Mouse (Mus musculus): ENCODE measurements around the gene Agtr1a. TPM values are rescaled to one million over a fixed set of nuclear protein-coding genes. Genes with fewer than 3 reads are reported as not detected.

The Agtr1a gene
- polyA plus RNA-seq, 1 experiment from 2014 or later, result 2.0 TPM

- Histone ChIP-seq H3K9me3 (ENCODE audit: low read depth, low read length) (peaks cover 4% of the 10 kb centered on the region; the same call in 1 of the 2 replicates), H3K4me3 (ENCODE audit: low read depth, low read length) (no peak overlapping the region), H3K27me3 (ENCODE audit: insufficient read depth, low read length) (no peaks in the 10 kb centered on the region), H3K27ac (ENCODE audit: low read depth) (no peak overlapping the region), H3K4me2 (no peak overlapping the region), H3K4me1 (ENCODE audit: insufficient read depth) (no peaks in the 10 kb centered on the region), H3K9ac (no peak overlapping the region), H3K36me3 (ENCODE audit: insufficient read depth) (no peaks in the 10 kb centered on the region)
- DNase-seq (no peak), ATAC-seq (ENCODE audit: insufficient read depth) (no peak)
- no peak for TF ChIP-seq CTCF (IDR thresholded peaks at IDR 0.05; ENCODE audit: low read depth)
Measured at GRCm38 (mm10) chr13:30394123-30394522, 57.9 kb downstream of the Agtr1a start.

GRCm38 (mm10) chr13:30396431-30396830 lies 60.2 kb downstream of the Agtr1a start:
- no peak for TF ChIP-seq CTCF (IDR thresholded peaks at IDR 0.05; ENCODE audit: low read depth)
- Histone ChIP-seq H3K36me3 (ENCODE audit: insufficient read depth) (no peaks in the 10 kb centered on the region), H3K4me3 (ENCODE audit: low read depth, low read length) (no peak overlapping the region), H3K27me3 (ENCODE audit: insufficient read depth, low read length) (no peaks in the 10 kb centered on the region), H3K9ac (no peak overlapping the region), H3K27ac (ENCODE audit: low read depth) (no peak overlapping the region), H3K4me1 (ENCODE audit: insufficient read depth) (no peaks in the 10 kb centered on the region), H3K9me3 (ENCODE audit: low read depth, low read length) (peaks cover 4% of the 10 kb centered on the region; the same call in 1 of the 2 replicates), H3K4me2 (no peak overlapping the region)
- ATAC-seq (ENCODE audit: insufficient read depth) (no peak), DNase-seq (peak; percentile 28)
- WGBS, result 65% methylated on average over 3 of the region's 3 CpGs

GRCm38 (mm10) chr13:30398852-30399251 lies 62.6 kb downstream of the Agtr1a start:
- Histone ChIP-seq H3K4me3 (ENCODE audit: low read depth, low read length) (no peak overlapping the region), H3K27me3 (ENCODE audit: insufficient read depth, low read length) (no peaks in the 10 kb centered on the region), H3K9ac (no peak overlapping the region), H3K4me2 (no peak overlapping the region), H3K36me3 (ENCODE audit: insufficient read depth) (no peaks in the 10 kb centered on the region), H3K4me1 (ENCODE audit: insufficient read depth) (no peaks in the 10 kb centered on the region), H3K9me3 (ENCODE audit: low read depth, low read length) (no peaks in the 10 kb centered on the region), H3K27ac (ENCODE audit: low read depth) (no peak overlapping the region)
- 85% methylated on average over 3 of the region's 3 CpGs for WGBS
- ATAC-seq (ENCODE audit: insufficient read depth), result no peak
- DNase-seq, result no peak
- TF ChIP-seq CTCF (IDR thresholded peaks at IDR 0.05; ENCODE audit: low read depth), result no peak

GRCm38 (mm10) chr13:30400621-30401020 lies 64.4 kb downstream of the Agtr1a start:
- Histone ChIP-seq H3K27me3 (ENCODE audit: insufficient read depth, low read length) (no peaks in the 10 kb centered on the region), H3K4me1 (ENCODE audit: insufficient read depth) (no peaks in the 10 kb centered on the region), H3K4me3 (ENCODE audit: low read depth, low read length) (no peak overlapping the region), H3K27ac (ENCODE audit: low read depth) (no peak overlapping the region), H3K36me3 (ENCODE audit: insufficient read depth) (no peaks in the 10 kb centered on the region), H3K4me2 (no peak overlapping the region), H3K9ac (no peak overlapping the region), H3K9me3 (ENCODE audit: low read depth, low read length) (no peaks in the 10 kb centered on the region)
- DNase-seq (no peak), ATAC-seq (ENCODE audit: insufficient read depth) (no peak)
- 73% methylated on average over 8 of the region's 8 CpGs for WGBS
- no peak for TF ChIP-seq CTCF (IDR thresholded peaks at IDR 0.05; ENCODE audit: low read depth)

GRCm38 (mm10) chr13:30403874-30404273 lies 67.6 kb downstream of the Agtr1a start:
- no peak overlapping the region for H3K4me3 ChIP-seq (ENCODE audit: low read depth, low read length)
- H3K4me2 ChIP-seq, result no peak overlapping the region
- ATAC-seq (ENCODE audit: insufficient read depth) (no peak), DNase-seq (no peak)
- H3K4me1 ChIP-seq (ENCODE audit: insufficient read depth), result no peaks in the 10 kb centered on the region
- no peaks in the 10 kb centered on the region for H3K27me3 ChIP-seq (ENCODE audit: insufficient read depth, low read length)
- no peak overlapping the region for H3K9ac ChIP-seq
- TF ChIP-seq CTCF (IDR thresholded peaks at IDR 0.05; ENCODE audit: low read depth), result no peak
- 51% methylated on average over 3 of the region's 3 CpGs for WGBS
- no peaks in the 10 kb centered on the region for H3K36me3 ChIP-seq (ENCODE audit: insufficient read depth)
- H3K27ac ChIP-seq (ENCODE audit: low read depth), result no peak overlapping the region
- H3K9me3 ChIP-seq (ENCODE audit: low read depth, low read length), result peaks cover 2% of the 10 kb centered on the region; the same call in 1 of the 2 replicates

GRCm38 (mm10) chr13:30418611-30419010 lies 82.4 kb downstream of the Agtr1a start:
- Histone ChIP-seq H3K27me3 (ENCODE audit: insufficient read depth, low read length) (no peaks in the 10 kb centered on the region), H3K27ac (ENCODE audit: low read depth) (no peak overlapping the region), H3K9me3 (ENCODE audit: low read depth, low read length) (no peaks in the 10 kb centered on the region), H3K4me3 (ENCODE audit: low read depth, low read length) (no peak overlapping the region), H3K36me3 (ENCODE audit: insufficient read depth) (no peaks in the 10 kb centered on the region), H3K9ac (no peak overlapping the region), H3K4me2 (no peak overlapping the region), H3K4me1 (ENCODE audit: insufficient read depth) (no peaks in the 10 kb centered on the region)
- DNase-seq (no peak), ATAC-seq (ENCODE audit: insufficient read depth) (no peak)
- 78% methylated on average over 5 of the region's 5 CpGs for WGBS
- no peak for TF ChIP-seq CTCF (IDR thresholded peaks at IDR 0.05; ENCODE audit: low read depth)

GRCm38 (mm10) chr13:30427008-30427407 lies 90.8 kb downstream of the Agtr1a start:
- TF ChIP-seq CTCF (IDR thresholded peaks at IDR 0.05; ENCODE audit: low read depth), result no peak
- H3K4me1 ChIP-seq (ENCODE audit: insufficient read depth), result no peaks in the 10 kb centered on the region
- DNase-seq (no peak), ATAC-seq (ENCODE audit: insufficient read depth) (no peak)
- no peak overlapping the region for H3K4me3 ChIP-seq (ENCODE audit: low read depth, low read length)
- no peaks in the 10 kb centered on the region for H3K27me3 ChIP-seq (ENCODE audit: insufficient read depth, low read length)
- no peaks in the 10 kb centered on the region for H3K9me3 ChIP-seq (ENCODE audit: low read depth, low read length)
- no peaks in the 10 kb centered on the region for H3K36me3 ChIP-seq (ENCODE audit: insufficient read depth)
- H3K4me2 ChIP-seq, result no peak overlapping the region
- no peak overlapping the region for H3K27ac ChIP-seq (ENCODE audit: low read depth)
- no peak overlapping the region for H3K9ac ChIP-seq
- WGBS, result 79% methylated on average over 4 of the region's 4 CpGs

GRCm38 (mm10) chr13:30427436-30427835 lies 91.2 kb downstream of the Agtr1a start:
- no peak overlapping the region for H3K27ac ChIP-seq (ENCODE audit: low read depth)
- TF ChIP-seq CTCF (IDR thresholded peaks at IDR 0.05; ENCODE audit: low read depth), result no peak
- no peaks in the 10 kb centered on the region for H3K9me3 ChIP-seq (ENCODE audit: low read depth, low read length)
- no peak overlapping the region for H3K4me2 ChIP-seq
- H3K9ac ChIP-seq, result no peak overlapping the region
- no peak overlapping the region for H3K4me3 ChIP-seq (ENCODE audit: low read depth, low read length)
- no peaks in the 10 kb centered on the region for H3K27me3 ChIP-seq (ENCODE audit: insufficient read depth, low read length)
- H3K4me1 ChIP-seq (ENCODE audit: insufficient read depth), result no peaks in the 10 kb centered on the region
- 88% methylated on average over 1 of the region's 1 CpGs for WGBS
- DNase-seq, result no peak
- H3K36me3 ChIP-seq (ENCODE audit: insufficient read depth), result no peaks in the 10 kb centered on the region
- ATAC-seq (ENCODE audit: insufficient read depth), result no peak

Other genes with a start within 250 kb of the Agtr1a start
- 25.9 and 28.3 TPM in 2 replicates for gene Mboat1, start 200.0 kb upstream of the Agtr1a start, polyA plus RNA-seq (2014; fragmentation: Nextera tagmentation; extraction: Ambion mirVana)
- gene Uqcrfs1, start 208.9 kb downstream of the Agtr1a start, polyA plus RNA-seq (2014; fragmentation: Nextera tagmentation; extraction: Ambion mirVana), result 200 and 216 TPM in 2 replicates

Data from lung, embryonic 14.5 days (tissue).